Mouse (Mus musculus) midbrain, embryonic 13.5 days (tissue): ENCODE results near the gene Asb2. TPM values are rescaled to one million over a fixed set of nuclear protein-coding genes. Genes with fewer than 3 reads are reported as not detected.

Experiments used
- ATAC-seq: fragments of 200-750 bp; cut with Nextera tagmentation; 2 replicates; pipeline ENCODE4 v1.8.0; 2017; ENCODE audit warnings: mild to moderate bottlenecking, moderate TSS enrichment, moderate library complexity
- H3K27ac ChIP-seq: fragments of 300-500 bp; sonication (generic); 2 replicates; pipeline ENCODE4 v1.5.1; 2015; ENCODE audit warnings: inconsistent platforms, mild to moderate bottlenecking, moderate library complexity
- H3K27me3 ChIP-seq: fragments of 300-500 bp; sonication (generic); 2 replicates; pipeline ENCODE4 v1.6.1; 2015; ENCODE audit warnings: mild to moderate bottlenecking, inconsistent platforms
- H3K36me3 ChIP-seq: fragments of 300-500 bp; sonication (generic); 2 replicates; pipeline ENCODE4 v1.6.1; 2015; ENCODE audit warnings: mild to moderate bottlenecking, inconsistent platforms
- H3K4me1 ChIP-seq: fragments of 300-500 bp; sonication (generic); replicated peaks from 2 replicates; pipeline ENCODE4 v1.6.1; 2015; ENCODE audit warnings: inconsistent platforms
- H3K4me2 ChIP-seq: fragments of 300-500 bp; sonication (generic); replicated peaks from 2 replicates; pipeline ENCODE4 v1.6.1; 2015; ENCODE audit warnings: moderate library complexity, mild to moderate bottlenecking, inconsistent platforms
- H3K4me3 ChIP-seq: fragments of 300-500 bp; sonication (generic); replicated peaks from 2 replicates; pipeline ENCODE4 v1.5.1; 2015; ENCODE audit warnings: mild to moderate bottlenecking, inconsistent platforms
- H3K9ac ChIP-seq: fragments of 300-500 bp; sonication (generic); replicated peaks from 2 replicates; pipeline ENCODE4 v1.6.1; 2015; ENCODE audit warnings: mild to moderate bottlenecking, inconsistent platforms
- H3K9me3 ChIP-seq: fragments of 300-500 bp; sonication (generic); 2 replicates; pipeline ENCODE4 v1.6.1; 2016; ENCODE audit warnings: mild to moderate bottlenecking, inconsistent platforms
- WGBS: fragments of 180-500 bp; shearing (Covaris S2); methylation state at CpG from one replicate; pipeline ENCODE4 v1.1.7; 2015; 5-methylcytosine and 5-hydroxymethylcytosine counted together
- polyA plus RNA-seq: library from polyadenylated mRNA; unstranded; fragments of >200 nt; fragmentation: Nextera tagmentation; extraction: Ambion mirVana; gene quantifications from 2 replicates; pipeline ENCODE4 v1.2.1, GENCODE M21; 2015

Gene Asb2
- polyA plus RNA-seq, 1 experiment from 2014 or later, result 0.57 TPM

- no peak overlapping the region for H3K27ac ChIP-seq
- no peaks in the 10 kb centered on the region for H3K36me3 ChIP-seq
- no peak overlapping the region for H3K4me2 ChIP-seq
- H3K9ac ChIP-seq, result no peak overlapping the region
- H3K9me3 ChIP-seq, result no peaks in the 10 kb centered on the region
- no peak for ATAC-seq
- H3K27me3 ChIP-seq, result no peaks in the 10 kb centered on the region
- H3K4me3 ChIP-seq, result no peak overlapping the region
- peaks cover 12% of the 10 kb centered on the region for H3K4me1 ChIP-seq
- 79% methylated on average over 8 of the region's 8 CpGs for WGBS
Measured at GRCm38 (mm10) chr12:103358216-103358615, 2.4 kb upstream of the Asb2 start.

- Histone ChIP-seq H3K27ac (no peak overlapping the region), H3K4me1 (peaks cover 13% of the 10 kb centered on the region), H3K36me3 (no peaks in the 10 kb centered on the region), H3K4me3 (no peak overlapping the region), H3K4me2 (no peak overlapping the region), H3K9me3 (no peaks in the 10 kb centered on the region), H3K9ac (no peak overlapping the region), H3K27me3 (no peaks in the 10 kb centered on the region)
- no peak for ATAC-seq
- 95% methylated on average over 4 of the region's 4 CpGs for whole genome bisulfite sequencing
Measured at GRCm38 (mm10) chr12:103356415-103356748, 581 bp upstream of the Asb2 start.

GRCm38 (mm10) chr12:103353538-103353937 is 2.3 kb downstream of the Asb2 start:
- peak; percentile 51 for ATAC-seq
- Histone ChIP-seq H3K27ac (no peak overlapping the region; the same call in 1 of the 2 replicates), H3K9ac (0 out of 2 replicates have a peak overlapping the region, but pooled peaks have one; percentile 14), H3K36me3 (no peaks in the 10 kb centered on the region), H3K27me3 (no peaks in the 10 kb centered on the region), H3K4me3 (no peak overlapping the region), H3K4me1 (peaks cover 6% of the 10 kb centered on the region), H3K4me2 (no peak overlapping the region), H3K9me3 (no peaks in the 10 kb centered on the region)
- WGBS, result 15% methylated on average over 5 of the region's 5 CpGs

GRCm38 (mm10) chr12:103352735-103353134 is 3.1 kb downstream of the Asb2 start:
- Histone ChIP-seq H3K27ac (no peak overlapping the region), H3K9ac (no peak overlapping the region), H3K9me3 (no peaks in the 10 kb centered on the region), H3K4me2 (no peak overlapping the region), H3K4me3 (no peak overlapping the region), H3K4me1 (peaks cover 6% of the 10 kb centered on the region), H3K27me3 (no peaks in the 10 kb centered on the region), H3K36me3 (no peaks in the 10 kb centered on the region)
- 96% methylated on average over 6 of the region's 6 CpGs for WGBS
- no peak for ATAC-seq

GRCm38 (mm10) chr12:103348506-103348905 is 7.3 kb downstream of the Asb2 start:
- Histone ChIP-seq H3K4me3 (no peak overlapping the region), H3K36me3 (no peaks in the 10 kb centered on the region), H3K4me2 (no peak overlapping the region), H3K9ac (no peak overlapping the region), H3K4me1 (peaks cover 5% of the 10 kb centered on the region), H3K9me3 (no peaks in the 10 kb centered on the region), H3K27ac (no peak overlapping the region), H3K27me3 (no peaks in the 10 kb centered on the region)
- WGBS, result 6% methylated on average over 3 of the region's 3 CpGs
- peak; percentile 67 for ATAC-seq

- no peak overlapping the region for H3K4me3 ChIP-seq
- no peak overlapping the region for H3K9ac ChIP-seq
- no peak for ATAC-seq
- no peaks in the 10 kb centered on the region for H3K27me3 ChIP-seq
- no peak overlapping the region for H3K27ac ChIP-seq
- WGBS, result 63% methylated on average over 5 of the region's 5 CpGs
- H3K4me2 ChIP-seq, result no peak overlapping the region
- no peaks in the 10 kb centered on the region for H3K36me3 ChIP-seq
- 0 out of 2 replicates have a peak, but pooled peaks cover 2% of the 10 kb centered on the region for H3K4me1 ChIP-seq
- no peaks in the 10 kb centered on the region for H3K9me3 ChIP-seq
Measured at GRCm38 (mm10) chr12:103347406-103347805, 8.4 kb downstream of the Asb2 start.

- Histone ChIP-seq H3K9me3 (no peaks in the 10 kb centered on the region), H3K9ac (no peak overlapping the region), H3K4me2 (no peak overlapping the region), H3K4me3 (no peak overlapping the region), H3K27ac (no peak overlapping the region), H3K27me3 (no peaks in the 10 kb centered on the region), H3K36me3 (no peaks in the 10 kb centered on the region), H3K4me1 (0 out of 2 replicates have a peak, but pooled peaks cover 2% of the 10 kb centered on the region)
- 87% methylated on average over 8 of the region's 8 CpGs for WGBS
- no peak for ATAC-seq
Measured at GRCm38 (mm10) chr12:103346945-103347344, 8.9 kb downstream of the Asb2 start.

- H3K4me2 ChIP-seq, result no peak overlapping the region
- no peak overlapping the region for H3K4me3 ChIP-seq
- H3K4me1 ChIP-seq, result 0 out of 2 replicates have a peak, but pooled peaks cover 2% of the 10 kb centered on the region
- no peak for ATAC-seq
- WGBS, result 89% methylated on average over 7 of the region's 7 CpGs
- no peak overlapping the region for H3K9ac ChIP-seq
- H3K36me3 ChIP-seq, result no peaks in the 10 kb centered on the region
- H3K9me3 ChIP-seq, result no peaks in the 10 kb centered on the region
- no peaks in the 10 kb centered on the region for H3K27me3 ChIP-seq
- H3K27ac ChIP-seq, result no peak overlapping the region
Measured at GRCm38 (mm10) chr12:103344934-103345333, 10.9 kb downstream of the Asb2 start.

GRCm38 (mm10) chr12:103343456-103343855 is 12.3 kb downstream of the Asb2 start:
- Histone ChIP-seq H3K36me3 (no peaks in the 10 kb centered on the region), H3K27ac (no peak overlapping the region), H3K4me2 (no peak overlapping the region), H3K4me1 (0 out of 2 replicates have a peak, but pooled peaks cover 2% of the 10 kb centered on the region), H3K4me3 (no peak overlapping the region), H3K9me3 (no peaks in the 10 kb centered on the region), H3K27me3 (no peaks in the 10 kb centered on the region), H3K9ac (no peak overlapping the region)
- no peak for ATAC-seq
- 80% methylated on average over 8 of the region's 8 CpGs for WGBS

GRCm38 (mm10) chr12:103341212-103341611 is 14.6 kb downstream of the Asb2 start:
- Histone ChIP-seq H3K4me2 (no peak overlapping the region), H3K27ac (no peak overlapping the region), H3K9me3 (no peaks in the 10 kb centered on the region), H3K4me3 (no peak overlapping the region), H3K4me1 (peaks cover 4% of the 10 kb centered on the region; the same call in 1 of the 2 replicates), H3K27me3 (no peaks in the 10 kb centered on the region), H3K9ac (no peak overlapping the region), H3K36me3 (no peaks in the 10 kb centered on the region)
- 88% methylated on average over 5 of the region's 5 CpGs for WGBS
- no peak for ATAC-seq

GRCm38 (mm10) chr12:103338162-103338798 is 17.5 kb downstream of the Asb2 start:
- Histone ChIP-seq H3K27ac (no peak overlapping the region), H3K27me3 (0 out of 2 replicates have a peak, but pooled peaks cover 2% of the 10 kb centered on the region), H3K9me3 (no peaks in the 10 kb centered on the region), H3K36me3 (no peaks in the 10 kb centered on the region), H3K4me3 (no peak overlapping the region), H3K4me2 (no peak overlapping the region), H3K4me1 (peaks cover 10% of the 10 kb centered on the region; the same call in 1 of the 2 replicates), H3K9ac (no peak overlapping the region)
- 80% methylated on average over 14 of the region's 14 CpGs for WGBS
- ATAC-seq, result no peak

GRCm38 (mm10) chr12:103336766-103337165 is 19.0 kb downstream of the Asb2 start:
- Histone ChIP-seq H3K27ac (no peak overlapping the region), H3K9ac (no peak overlapping the region), H3K27me3 (0 out of 2 replicates have a peak, but pooled peaks cover 2% of the 10 kb centered on the region), H3K4me2 (no peak overlapping the region), H3K9me3 (no peaks in the 10 kb centered on the region), H3K4me3 (no peak overlapping the region), H3K36me3 (no peaks in the 10 kb centered on the region), H3K4me1 (peaks cover 10% of the 10 kb centered on the region; the same call in 1 of the 2 replicates)
- no peak; the same call in 1 of the 2 replicates for ATAC-seq
- 85% methylated on average over 3 of the region's 3 CpGs for WGBS

- ATAC-seq, result no peak
- no peak overlapping the region for H3K4me2 ChIP-seq
- no peaks in the 10 kb centered on the region for H3K9me3 ChIP-seq
- H3K9ac ChIP-seq, result no peak overlapping the region
- peaks cover 7% of the 10 kb centered on the region; the same call in 1 of the 2 replicates for H3K27me3 ChIP-seq
- H3K36me3 ChIP-seq, result no peaks in the 10 kb centered on the region
- H3K27ac ChIP-seq, result no peak overlapping the region
- H3K4me1 ChIP-seq, result peaks cover 16% of the 10 kb centered on the region
- WGBS, result 96% methylated on average over 15 of the region's 15 CpGs
- no peak overlapping the region for H3K4me3 ChIP-seq
Measured at GRCm38 (mm10) chr12:103333426-103333825, 22.4 kb downstream of the Asb2 start.
